Mouse (Mus musculus): ENCODE measurements at regions not wholly inside any gene's neighbourhood (a gene's known extent, or its start where the extent isn't known, plus 50 kb on each side); places are given as distances from the start of the nearest gene placed in this dataset.

DNA sequence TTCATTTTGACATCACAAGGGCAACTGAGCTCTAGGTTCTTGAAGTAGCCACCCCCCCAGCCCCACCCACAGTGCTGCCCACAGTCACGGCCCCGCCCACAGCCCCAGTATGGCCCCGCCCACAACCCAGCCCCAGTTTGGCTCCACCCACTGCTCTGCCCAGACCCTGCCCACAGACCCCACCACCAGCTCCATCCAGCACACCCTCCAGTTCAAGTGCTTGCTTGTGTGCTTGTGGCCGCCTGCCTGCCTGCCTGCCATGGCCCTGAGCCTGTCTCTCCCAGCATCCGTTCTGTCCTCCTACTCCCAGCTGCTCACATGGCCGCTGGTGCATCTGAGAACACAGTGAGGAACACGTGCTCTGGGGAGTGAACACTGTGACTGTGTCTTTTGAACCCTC, 92.0 kb downstream of the Barhl2 start:
- TF ChIP-seq CTCF (IDR thresholded peaks at IDR 0.05; ENCODE audit: insufficient read depth, low read depth, low read length) = no peak
- TF ChIP-seq POLR2A (IDR thresholded peaks at IDR 0.05; ENCODE audit: insufficient read depth, low read depth, low read length) = no peak
